Mouse (Mus musculus) small intestine, adult 2 months (tissue): ENCODE data around the gene Nme2.

ENCODE experiments used
- CTCF ChIP-seq: fragments of 200-500 bp; IDR thresholded peaks from 2 replicates; pipeline ENCODE4 v1.5.1; 2012; ENCODE audit warnings: low read depth, mild to moderate bottlenecking, control low read depth, inconsistent platforms, low read length, moderate library complexity, mixed read lengths; ENCODE audit not compliant: insufficient replicate concordance, insufficient read length; ENCODE audit errors: extremely low read depth
- POLR2A ChIP-seq: fragments of 200-500 bp; IDR thresholded peaks from 2 replicates; pipeline ENCODE4 v1.6.1; 2012; ENCODE audit warnings: low read depth, mild to moderate bottlenecking, control low read depth, inconsistent platforms, low read length, moderate library complexity

DNA sequence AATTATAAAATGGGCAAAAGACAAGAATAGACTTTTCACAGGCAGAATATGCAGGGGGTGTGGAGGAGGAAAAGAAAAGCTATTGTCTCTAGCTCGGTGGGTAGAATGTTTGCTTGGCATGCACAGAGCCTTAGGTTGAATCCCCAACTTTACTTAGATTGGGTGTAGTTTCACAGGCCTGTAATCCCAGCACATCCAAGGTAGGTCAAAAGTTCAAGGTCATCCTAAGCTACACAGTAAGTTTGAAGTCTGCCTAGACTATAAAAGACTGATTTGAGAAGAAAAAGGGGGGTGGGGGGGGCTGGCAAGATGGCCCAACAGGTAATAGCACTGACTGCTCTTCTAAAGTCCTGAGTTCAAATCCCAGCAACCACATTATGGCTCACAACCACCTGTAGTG, 13.7 kb upstream of the Nme2 start:
- TF ChIP-seq CTCF, result no peak
- TF ChIP-seq POLR2A, result no peak
